Mouse (Mus musculus) frontal cortex, postnatal 14 days (tissue): ENCODE measurements around the gene Prlh.

Experiments used
- DNase-seq, 2 experiments: peaks; one replicate each; pipeline ENCODE4 v3.0.0; 2022; ENCODE audit warnings: low spot score in 2 of 2

The Prlh gene

GRCm38 (mm10) chr1:91001101-91001500, 48.2 kb downstream of the Prlh start:
- DNase-seq, result peak in 1 of 2 experiments; percentile 3

GRCm38 (mm10) chr1:91001871-91002539, 49.1 kb downstream of the Prlh start:
- DNase-seq, result no peak

DNA sequence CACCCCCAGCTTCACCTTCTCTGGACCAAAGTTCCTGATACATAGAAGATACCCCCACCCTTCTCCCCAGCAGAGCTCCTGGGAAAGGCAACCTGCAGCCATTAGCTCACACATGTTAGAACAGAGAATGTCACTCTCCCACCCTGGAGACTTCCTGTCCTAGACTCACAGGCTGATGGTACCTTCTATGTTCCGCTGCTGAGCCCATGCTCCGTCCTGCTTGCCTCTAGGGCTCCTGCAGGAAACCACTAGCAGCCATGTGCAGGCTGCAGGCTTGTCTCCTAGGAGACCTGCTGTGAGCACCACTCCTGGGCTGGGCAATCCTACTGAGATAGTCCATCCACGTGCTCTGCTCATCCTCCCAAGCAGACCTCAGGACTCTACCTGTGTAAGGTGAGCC, 49.7 kb downstream of the Prlh start:
- no peak for DNase-seq
